Mouse (Mus musculus) kidney, embryonic 16.5 days (tissue): Measurements from ENCODE around the gene Zc3h12b. TPM values are rescaled to one million over a fixed set of nuclear protein-coding genes. Genes with fewer than 3 reads are reported as not detected.

Source experiments
- ATAC-seq: fragments of 200-750 bp; cut with Nextera tagmentation; 2 replicates; pipeline ENCODE4 v1.8.0; 2017; ENCODE audit warnings: moderate TSS enrichment; ENCODE audit not compliant: low FRiP score, low TSS enrichment
- H3K27ac ChIP-seq: fragments of 300-500 bp; sonication (generic); 2 replicates; pipeline ENCODE4 v1.5.1; 2014; ENCODE audit warnings: low read length
- H3K27me3 ChIP-seq: fragments of 300-500 bp; sonication (generic); 2 replicates; pipeline ENCODE4 v1.6.1; 2014; ENCODE audit warnings: low read length, control low read depth, mixed read lengths; ENCODE audit not compliant: insufficient read depth
- H3K36me3 ChIP-seq: fragments of 300-500 bp; sonication (generic); 2 replicates; pipeline ENCODE4 v1.6.1; 2014; ENCODE audit warnings: low read length, control low read depth, mixed read lengths; ENCODE audit not compliant: insufficient read depth
- H3K4me1 ChIP-seq: fragments of 300-500 bp; sonication (generic); 2 replicates; pipeline ENCODE4 v1.6.1; 2014; ENCODE audit warnings: low read length, control low read depth, mixed read lengths; ENCODE audit not compliant: insufficient read depth
- H3K4me2 ChIP-seq: fragments of 300-500 bp; sonication (generic); replicated peaks from 2 replicates; pipeline ENCODE4 v1.6.1; 2014; ENCODE audit warnings: low read depth, low read length
- H3K4me3 ChIP-seq: fragments of 300-500 bp; sonication (generic); 2 replicates; pipeline ENCODE4 v1.5.1; 2014; ENCODE audit warnings: mild to moderate bottlenecking, low read length
- H3K9ac ChIP-seq: fragments of 300-500 bp; sonication (generic); replicated peaks from 2 replicates; pipeline ENCODE4 v1.6.1; 2014; ENCODE audit warnings: low read length
- H3K9me3 ChIP-seq: fragments of 300-500 bp; sonication (generic); 2 replicates; pipeline ENCODE4 v1.6.1; 2016; ENCODE audit warnings: low read length, control low read depth
- WGBS: fragments of 180-500 bp; shearing (Covaris S2); extraction: QIAGEN DNeasy Blood & Tissue Kit; methylation state at CpG from one replicate; pipeline ENCODE4 v1.1.7; 2014; 5-methylcytosine and 5-hydroxymethylcytosine counted together
- polyA plus RNA-seq: library from polyadenylated mRNA; unstranded; fragments of >200 nt; fragmentation: Nextera tagmentation; extraction: Ambion mirVana; gene quantifications from 2 replicates; pipeline ENCODE4 v1.2.1, GENCODE M21; 2015

Zc3h12b gene
- polyA plus RNA-seq, result 2.3 and 2.9 TPM in 2 replicates

DNA sequence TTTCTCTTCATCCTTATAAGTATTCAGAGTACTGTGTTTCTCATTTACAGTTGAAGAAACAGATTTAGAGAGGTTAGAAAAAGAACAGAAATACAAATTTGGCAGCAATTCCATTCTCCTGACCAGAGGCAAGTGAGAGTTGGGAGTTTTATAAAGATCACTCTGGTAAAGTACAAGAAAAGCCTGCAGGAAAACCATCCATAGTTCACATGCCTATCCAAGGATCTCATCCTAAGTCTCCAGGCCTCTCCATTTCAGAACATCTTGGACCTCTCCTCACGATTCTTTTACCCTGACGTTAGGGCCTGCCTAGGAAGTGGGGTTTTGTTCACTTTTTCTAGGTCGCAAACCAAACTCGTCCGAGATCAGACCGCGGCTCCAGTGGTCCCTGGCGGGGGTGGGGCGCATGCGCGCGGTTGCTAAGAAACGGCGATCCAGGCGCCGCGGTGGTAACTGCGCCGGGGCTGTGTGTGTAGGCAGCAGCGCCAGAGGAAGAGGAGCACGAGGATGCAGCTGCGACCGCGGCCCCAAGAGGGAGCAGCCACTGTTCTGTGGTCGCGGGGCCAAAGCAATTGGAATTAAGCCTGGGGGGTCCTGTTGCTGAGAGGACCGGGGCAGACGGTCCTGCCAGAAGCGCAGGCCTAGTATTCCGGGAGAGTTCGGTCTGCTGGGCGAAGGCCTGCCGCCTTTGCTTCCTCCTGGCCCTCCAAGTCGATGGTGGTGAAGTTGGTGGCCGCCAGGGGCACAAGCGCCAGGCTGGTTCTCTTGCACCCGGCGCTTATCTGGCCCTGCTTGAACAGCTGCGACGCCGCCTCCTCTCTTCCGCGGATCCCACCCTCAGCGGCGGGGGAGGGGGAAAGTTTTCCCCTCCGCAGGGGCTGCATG lies at the start of gene Zc3h12b:
Gene Zc3h12b (plus strand): TSS at position 452 of the 885 bp plus-strand sequence.
- Histone ChIP-seq H3K4me3 (peak within 1 kb of the TSS; percentile 53), H3K9me3 (no peaks in the 10 kb centered on the region), H3K27ac (peak within 1 kb of the TSS; percentile 38; the same call in 1 of the 2 replicates), H3K27me3 (peaks cover 3% of the 10 kb centered on the region; the same call in 1 of the 2 replicates), H3K4me2 (peak within 1 kb of the TSS; percentile 58), H3K4me1 (no peaks in the 10 kb centered on the region), H3K9ac (peak within 1 kb of the TSS; percentile 62), H3K36me3 (no peaks in the 10 kb centered on the region)
- peak; percentile 99 for ATAC-seq
- 21% methylated on average over 43 of the region's 46 CpGs for WGBS

GRCm38 (mm10) chrX:95682206-95682605 lies 29.3 kb upstream of the Zc3h12b start:
- Histone ChIP-seq H3K4me2 (no peak overlapping the region), H3K9ac (no peak overlapping the region), H3K9me3 (no peaks in the 10 kb centered on the region), H3K4me3 (no peak overlapping the region), H3K4me1 (no peaks in the 10 kb centered on the region), H3K27ac (no peak overlapping the region), H3K36me3 (no peaks in the 10 kb centered on the region), H3K27me3 (peaks cover 3% of the 10 kb centered on the region; the same call in 1 of the 2 replicates)
- WGBS, result 83% methylated on average over 1 of the region's 1 CpGs
- no peak for ATAC-seq

GRCm38 (mm10) chrX:95687119-95687518 lies 24.4 kb upstream of the Zc3h12b start:
- H3K27ac ChIP-seq, result no peak overlapping the region
- H3K36me3 ChIP-seq, result no peaks in the 10 kb centered on the region
- H3K4me3 ChIP-seq, result no peak overlapping the region
- no peak for ATAC-seq
- H3K9me3 ChIP-seq, result no peaks in the 10 kb centered on the region
- no peak overlapping the region for H3K9ac ChIP-seq
- H3K4me2 ChIP-seq, result no peak overlapping the region
- H3K27me3 ChIP-seq, result no peaks in the 10 kb centered on the region
- WGBS, result 63% methylated on average over 1 of the region's 1 CpGs
- H3K4me1 ChIP-seq, result no peaks in the 10 kb centered on the region

DNA sequence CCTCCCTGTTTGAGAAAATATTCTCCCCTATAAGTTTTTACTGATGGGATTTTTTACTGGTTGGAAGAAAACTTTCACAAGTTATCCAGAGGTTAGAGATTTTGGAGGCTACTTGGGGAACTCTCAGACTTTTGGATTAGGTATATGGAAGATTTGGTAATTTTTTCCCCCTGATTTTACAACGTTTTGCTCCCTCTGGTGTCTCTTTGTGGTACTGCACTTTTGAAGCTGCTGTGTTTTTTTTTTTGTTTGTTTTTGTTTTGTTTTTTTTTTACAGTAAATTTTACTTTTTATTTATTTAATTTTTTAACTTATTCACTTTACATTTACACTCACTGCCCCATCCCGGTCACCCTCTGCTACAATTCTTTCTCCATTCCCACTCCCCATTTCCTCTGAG lies 26.8 kb downstream of the Zc3h12b start:
- ATAC-seq, result no peak
- H3K27ac ChIP-seq, result no peak overlapping the region
- no peaks in the 10 kb centered on the region for H3K36me3 ChIP-seq
- H3K9me3 ChIP-seq, result no peaks in the 10 kb centered on the region
- no peaks in the 10 kb centered on the region for H3K27me3 ChIP-seq
- WGBS, result 39% methylated on average over 2 of the region's 2 CpGs
- no peak overlapping the region for H3K9ac ChIP-seq
- no peak overlapping the region for H3K4me2 ChIP-seq
- H3K4me3 ChIP-seq, result no peak overlapping the region
- H3K4me1 ChIP-seq, result no peaks in the 10 kb centered on the region

DNA sequence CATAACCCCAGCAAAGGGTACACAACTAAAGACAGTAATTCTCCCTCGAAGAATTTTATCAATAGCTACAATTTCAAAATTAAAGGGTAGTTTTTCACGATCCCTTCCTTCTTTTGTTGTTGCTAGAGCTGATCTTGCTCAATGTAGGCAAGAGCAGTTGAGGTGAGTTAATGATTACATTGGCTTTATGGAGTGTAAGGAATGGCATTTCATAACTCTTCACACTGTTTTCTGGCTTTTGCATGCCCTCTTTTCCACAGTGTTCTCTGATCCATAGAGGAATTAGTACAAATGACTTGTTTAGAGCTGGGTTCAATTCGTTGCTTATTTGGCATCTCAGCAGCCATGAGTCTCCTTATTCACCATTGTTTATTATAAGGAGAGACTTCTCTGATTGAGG lies 84.4 kb downstream of the Zc3h12b start:
- no peak overlapping the region for H3K9ac ChIP-seq
- no peaks in the 10 kb centered on the region for H3K4me1 ChIP-seq
- no peaks in the 10 kb centered on the region for H3K27me3 ChIP-seq
- H3K4me2 ChIP-seq, result no peak overlapping the region
- no peak overlapping the region for H3K27ac ChIP-seq
- H3K36me3 ChIP-seq, result no peaks in the 10 kb centered on the region
- H3K4me3 ChIP-seq, result no peak overlapping the region
- 84% methylated on average over 3 of the region's 3 CpGs for WGBS
- peak; percentile 59; the same call in 1 of the 2 replicates for ATAC-seq
- no peaks in the 10 kb centered on the region for H3K9me3 ChIP-seq

DNA sequence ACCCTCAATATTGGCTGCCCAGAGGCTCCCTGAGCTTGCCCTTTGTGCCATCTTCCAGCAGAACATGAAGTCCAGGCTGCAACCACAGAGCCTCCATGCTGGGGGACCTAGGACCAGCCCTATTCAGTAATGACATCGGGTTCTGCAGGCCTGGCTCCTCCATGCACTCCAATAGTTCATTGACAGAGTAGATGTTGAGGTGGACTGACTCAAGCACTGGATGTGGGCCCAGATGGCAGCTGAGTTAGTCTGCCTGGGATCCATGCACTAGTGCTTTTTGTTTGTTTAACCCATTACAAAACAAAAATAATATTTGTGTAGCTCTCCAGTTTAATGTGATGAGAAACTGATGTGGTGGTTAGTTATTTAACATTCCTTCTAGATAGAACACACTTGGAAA lies 90.3 kb downstream of the Zc3h12b start:
- Histone ChIP-seq H3K9ac (no peak overlapping the region), H3K9me3 (no peaks in the 10 kb centered on the region), H3K27ac (no peak overlapping the region), H3K27me3 (no peaks in the 10 kb centered on the region), H3K4me2 (no peak overlapping the region), H3K4me3 (no peak overlapping the region), H3K4me1 (no peaks in the 10 kb centered on the region), H3K36me3 (no peaks in the 10 kb centered on the region)
- 69% methylated on average over 1 of the region's 1 CpGs for WGBS
- peak; percentile 42; the same call in 1 of the 2 replicates for ATAC-seq

DNA sequence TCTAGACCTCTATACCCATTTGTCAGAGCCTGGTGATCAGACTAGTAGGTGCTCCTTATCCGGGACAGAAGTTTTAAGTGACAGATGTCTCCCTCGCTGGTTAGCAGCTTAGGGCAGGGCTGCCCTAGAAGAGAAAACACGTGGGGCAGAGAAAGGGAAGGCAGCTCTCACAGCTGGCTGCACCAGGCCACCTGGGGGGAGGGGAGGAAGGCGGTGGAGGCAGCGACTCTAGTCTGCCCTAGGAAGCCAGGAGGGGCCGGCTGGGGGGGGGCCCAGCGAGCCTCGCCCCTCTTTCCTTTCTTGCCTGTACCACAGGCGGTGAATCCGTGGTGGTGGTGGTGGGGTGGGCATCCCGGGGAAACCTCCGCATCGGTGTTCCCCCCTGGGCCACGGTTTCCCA lies 141.3 kb downstream of the Zc3h12b start:
- no peak overlapping the region for H3K4me2 ChIP-seq
- H3K4me3 ChIP-seq, result no peak overlapping the region
- ATAC-seq, result no peak
- H3K9ac ChIP-seq, result no peak overlapping the region
- no peaks in the 10 kb centered on the region for H3K36me3 ChIP-seq
- no peak overlapping the region for H3K27ac ChIP-seq
- no peaks in the 10 kb centered on the region for H3K9me3 ChIP-seq
- no peaks in the 10 kb centered on the region for H3K27me3 ChIP-seq
- 70% methylated on average over 14 of the region's 14 CpGs for WGBS
- no peaks in the 10 kb centered on the region for H3K4me1 ChIP-seq

DNA sequence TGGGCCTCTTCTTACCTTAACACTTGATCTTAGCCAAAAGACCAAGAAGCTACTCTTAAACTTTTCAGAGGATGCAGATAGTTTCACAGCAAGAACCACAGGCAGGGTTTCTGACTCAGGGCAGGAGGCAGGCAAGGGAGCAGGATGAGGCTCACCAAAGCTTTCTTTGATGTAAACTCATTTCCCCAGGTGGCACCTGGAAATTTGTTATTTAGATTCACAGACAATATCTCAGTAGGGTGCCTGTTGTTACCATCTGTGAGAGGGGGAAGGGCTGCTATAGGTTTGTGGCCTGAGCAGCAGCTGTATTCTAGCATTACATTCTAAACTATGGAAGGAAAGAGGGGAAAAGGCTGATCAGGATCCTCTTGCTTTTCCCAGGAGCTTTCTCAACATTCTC lies 169.6 kb downstream of the Zc3h12b start:
- Histone ChIP-seq H3K4me3 (no peak overlapping the region), H3K27me3 (no peaks in the 10 kb centered on the region), H3K27ac (no peak overlapping the region), H3K9me3 (no peaks in the 10 kb centered on the region), H3K9ac (no peak overlapping the region), H3K4me2 (no peak overlapping the region), H3K4me1 (no peaks in the 10 kb centered on the region), H3K36me3 (no peaks in the 10 kb centered on the region)
- ATAC-seq, result no peak

DNA sequence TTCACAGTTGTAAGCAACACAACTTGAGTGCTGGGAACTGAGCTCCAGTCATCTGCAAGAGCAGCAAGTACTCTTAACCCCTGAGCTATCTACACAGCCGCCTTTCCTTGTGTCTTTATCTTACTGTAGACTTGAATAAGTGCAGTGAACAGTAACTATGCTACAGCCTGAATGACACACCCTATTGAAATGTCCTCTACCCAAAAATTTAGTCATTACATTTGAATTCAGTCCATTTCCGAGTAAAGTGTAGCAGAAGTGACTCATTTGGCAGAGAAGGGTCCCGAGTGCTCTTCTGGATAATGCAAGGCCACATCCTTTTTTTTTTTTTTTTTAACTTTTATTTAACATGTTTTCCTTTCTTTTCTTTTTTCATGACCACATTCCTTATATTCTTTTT lies 191.2 kb downstream of the Zc3h12b start:
- WGBS, result 87% methylated on average over 3 of the region's 3 CpGs
- H3K9me3 ChIP-seq, result no peaks in the 10 kb centered on the region
- no peaks in the 10 kb centered on the region; the same call in 1 of the 2 replicates for H3K27me3 ChIP-seq
- no peak overlapping the region for H3K4me2 ChIP-seq
- H3K9ac ChIP-seq, result no peak overlapping the region
- no peak overlapping the region for H3K27ac ChIP-seq
- H3K4me3 ChIP-seq, result no peak overlapping the region
- ATAC-seq, result no peak
- no peaks in the 10 kb centered on the region for H3K36me3 ChIP-seq
- H3K4me1 ChIP-seq, result no peaks in the 10 kb centered on the region

GRCm38 (mm10) chrX:95935481-95935880 lies 224.0 kb downstream of the Zc3h12b start:
- Histone ChIP-seq H3K27me3 (no peaks in the 10 kb centered on the region; the same call in 1 of the 2 replicates), H3K9me3 (no peaks in the 10 kb centered on the region), H3K27ac (no peak overlapping the region), H3K4me2 (no peak overlapping the region), H3K4me3 (no peak overlapping the region), H3K4me1 (no peaks in the 10 kb centered on the region), H3K36me3 (peaks cover 16% of the 10 kb centered on the region), H3K9ac (no peak overlapping the region)
- 92% methylated on average over 2 of the region's 2 CpGs for WGBS
- ATAC-seq, result no peak
